Mouse (Mus musculus) adipocyte (in vitro differentiated cells): ENCODE measurements around the gene Mtmr14.

Experiments used
- DNase-seq: peaks from one replicate; pipeline ENCODE4 v3.0.0-alpha.2; 2016; ENCODE audit warnings: low spot score

The Mtmr14 gene

DNA sequence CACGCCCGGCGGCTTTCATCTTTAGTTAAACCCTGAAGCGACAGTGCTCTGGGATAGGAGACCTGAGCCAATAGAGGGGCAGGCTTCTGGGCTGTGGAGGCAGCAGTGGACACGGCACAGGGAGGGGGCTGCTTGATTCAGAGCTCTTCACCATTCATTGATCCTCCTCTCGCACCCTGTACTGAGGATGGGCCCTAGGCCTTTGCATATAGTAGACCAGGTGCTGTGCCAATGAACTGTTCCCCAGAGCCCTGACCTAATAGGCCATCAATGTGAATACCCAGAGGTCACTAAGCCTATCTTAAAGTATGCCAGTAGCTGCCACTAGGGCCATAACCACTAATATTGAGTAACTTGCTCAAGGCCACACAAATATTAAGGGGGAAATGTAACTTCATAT, 44.0 kb downstream of the Mtmr14 start:
- no peak for DNase-seq

DNA sequence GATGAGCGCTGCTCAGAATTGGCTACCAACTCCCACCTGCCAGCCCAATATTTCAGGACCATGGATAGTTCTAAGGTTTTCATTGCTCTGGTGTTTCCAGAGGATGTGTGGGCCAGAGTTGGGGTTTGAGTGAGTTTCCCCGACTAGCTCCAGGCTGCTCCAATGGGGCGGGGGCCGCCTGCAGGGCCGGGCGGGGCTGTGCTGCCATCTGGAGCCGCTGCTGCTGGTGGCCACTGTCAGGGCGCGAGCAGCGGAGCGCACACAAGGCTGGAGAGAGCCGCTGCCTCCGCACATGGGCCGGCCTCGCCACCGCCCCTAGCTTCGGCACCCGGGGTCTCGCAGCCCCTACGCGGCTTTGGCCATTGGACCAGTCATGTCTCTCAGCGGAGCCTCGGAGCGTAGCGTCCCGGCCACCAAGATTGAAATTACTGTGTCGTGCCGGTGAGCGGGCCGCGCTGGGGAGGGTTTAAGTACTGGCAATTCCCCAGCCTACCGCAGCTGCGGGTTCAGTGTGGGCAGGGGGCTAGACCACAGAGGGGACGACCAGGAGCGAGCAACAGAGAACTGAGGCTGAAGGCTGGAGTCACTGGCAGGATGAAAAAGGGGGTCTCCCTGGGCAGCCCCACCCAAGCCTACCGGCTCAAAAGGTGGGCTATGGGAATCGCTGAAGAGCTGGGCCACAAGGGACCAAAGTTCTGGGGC, 44.6 kb downstream of the Mtmr14 start, which contains the start of gene Cpne9:
Cpne9 (plus strand) TSS at position 207 of the 702 bp plus-strand sequence.
- DNase-seq, result no peak

DNA sequence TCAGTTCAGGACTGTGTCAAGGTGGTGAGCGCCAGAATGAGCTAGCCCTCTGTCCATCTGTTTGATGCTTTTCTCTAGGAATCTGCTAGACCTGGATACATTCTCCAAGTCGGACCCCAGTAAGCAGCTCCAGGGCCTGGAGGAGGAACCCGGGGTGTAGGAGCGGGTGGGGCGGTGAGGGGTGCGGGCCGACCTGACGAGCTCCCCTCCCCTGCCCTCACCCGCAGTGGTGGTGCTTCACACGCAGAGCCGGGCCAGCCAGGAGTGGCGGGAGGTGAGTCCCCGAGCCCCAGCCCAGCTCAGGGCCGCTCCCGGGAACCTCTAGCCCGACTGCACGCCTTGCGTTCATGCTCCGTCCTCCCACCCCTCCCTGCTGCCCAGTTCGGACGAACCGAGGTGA, 45.3 kb downstream of the Mtmr14 start:
- no peak for DNase-seq

DNA sequence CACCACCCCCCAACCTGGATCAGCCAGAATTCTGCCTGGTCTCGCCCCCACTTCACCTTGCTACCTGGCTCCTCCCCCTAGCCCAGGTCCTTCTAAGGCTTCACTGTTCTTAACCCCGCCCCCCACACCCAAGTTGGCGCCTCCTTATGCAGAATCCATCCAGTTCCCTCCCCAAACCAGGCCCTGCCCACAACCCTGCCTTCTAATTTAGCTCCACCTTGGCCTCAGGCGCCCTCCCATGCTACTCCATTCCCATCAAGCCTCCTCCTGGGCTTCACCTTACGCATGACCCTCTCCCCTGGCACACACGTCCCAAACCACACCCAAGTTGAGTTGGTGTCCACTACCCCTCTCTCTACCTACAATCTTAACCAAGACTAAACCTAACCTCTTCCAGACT, 45.9 kb downstream of the Mtmr14 start:
- no peak for DNase-seq

DNA sequence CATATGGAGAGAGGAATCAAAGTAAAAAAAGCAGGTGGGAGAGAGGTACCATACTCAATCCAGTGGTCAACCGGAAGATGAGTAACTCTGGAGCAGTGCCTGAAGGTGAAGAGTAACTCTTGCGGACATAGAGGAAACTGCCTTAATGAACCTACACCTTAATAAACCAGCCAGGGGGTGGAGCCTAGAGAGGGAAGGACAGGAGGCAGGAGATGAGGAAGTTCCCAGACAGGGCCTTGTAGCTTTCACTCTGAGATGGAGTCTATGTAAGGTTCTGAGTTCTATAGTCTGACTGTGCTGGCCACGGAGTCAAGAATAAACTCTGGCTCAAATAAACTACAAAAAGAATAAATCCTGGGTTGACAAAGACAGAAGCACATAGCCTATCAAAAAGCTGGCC, 47.3 kb downstream of the Mtmr14 start:
- DNase-seq, result no peak

DNA sequence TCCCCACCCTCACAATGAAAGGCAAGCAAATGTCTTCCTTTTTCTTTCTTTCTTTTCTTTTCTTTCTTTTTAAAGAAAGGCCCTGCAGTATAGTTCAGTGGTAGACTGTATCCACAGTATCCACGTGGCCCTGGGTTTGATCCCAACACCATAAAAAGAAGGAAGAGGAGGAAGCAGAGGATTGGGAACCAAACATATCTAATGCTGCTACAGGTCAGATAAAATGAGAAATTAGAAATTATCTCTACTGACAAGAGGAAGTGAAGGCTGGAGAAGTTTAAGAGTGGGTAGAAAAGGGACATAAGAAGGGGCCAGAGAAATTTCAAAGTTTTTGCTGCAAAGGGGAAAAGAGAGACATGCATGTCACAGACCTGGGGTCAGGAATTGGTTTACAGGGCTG, 48.7 kb downstream of the Mtmr14 start:
- no peak for DNase-seq

DNA sequence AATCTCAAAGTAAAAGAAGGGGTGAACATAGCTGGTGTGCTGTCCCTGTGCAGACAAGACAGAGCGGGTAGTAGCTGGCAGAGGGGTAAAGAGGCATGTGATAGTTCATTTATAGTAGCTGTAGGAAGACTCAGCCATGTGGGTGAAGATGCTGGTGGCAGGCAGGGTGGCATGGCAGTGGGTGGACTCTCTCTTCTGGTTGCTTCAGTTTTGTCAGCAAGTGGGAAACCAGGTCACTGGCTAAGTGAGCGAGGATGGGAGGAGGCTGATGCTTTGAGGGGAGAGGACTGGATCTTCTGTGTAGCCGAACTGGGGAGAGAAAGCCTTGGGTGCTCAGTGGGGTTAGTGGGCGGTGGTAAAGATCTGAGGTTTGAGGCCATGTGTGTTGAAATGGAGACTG, 49.6 kb downstream of the Mtmr14 start:
- no peak for DNase-seq

DNA sequence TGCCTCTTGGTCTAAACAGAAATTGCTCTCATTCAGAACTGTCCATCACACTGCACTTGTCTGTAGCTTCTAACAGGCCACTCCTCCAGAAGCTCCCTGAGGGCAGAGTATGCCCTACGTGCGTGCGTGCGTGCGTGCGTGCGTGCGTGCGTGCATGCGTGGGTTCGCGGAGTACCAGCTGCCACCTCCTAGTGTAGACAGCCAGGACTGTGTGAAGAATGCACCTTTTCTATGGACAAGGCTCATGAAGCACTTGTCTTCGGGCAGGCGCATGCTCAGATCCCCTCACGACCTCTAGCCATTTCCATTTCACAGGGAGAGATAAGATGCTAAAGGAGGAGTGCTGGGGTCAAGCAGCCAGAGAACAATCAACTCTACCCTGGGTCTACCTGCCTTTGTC, 51.7 kb downstream of the Mtmr14 start:
- no peak for DNase-seq

DNA sequence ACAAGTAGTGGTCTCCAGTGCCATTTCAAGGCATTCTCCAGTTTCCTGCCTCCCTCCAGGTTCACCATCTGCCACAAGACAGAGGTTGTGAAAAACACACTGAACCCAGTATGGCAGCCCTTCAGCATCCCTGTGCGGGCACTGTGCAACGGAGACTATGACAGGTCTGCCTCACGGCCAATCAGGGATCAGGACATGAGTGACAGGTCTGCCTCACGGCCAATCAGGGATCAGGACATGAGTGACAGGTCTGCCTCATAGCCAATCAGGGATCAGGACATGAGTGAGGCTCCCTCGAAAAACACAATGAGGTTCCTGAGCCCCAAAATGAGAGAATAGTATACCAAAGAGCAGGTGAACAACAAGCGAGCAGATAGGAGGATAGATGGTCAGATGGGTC, 52.7 kb downstream of the Mtmr14 start:
- DNase-seq, result no peak

DNA sequence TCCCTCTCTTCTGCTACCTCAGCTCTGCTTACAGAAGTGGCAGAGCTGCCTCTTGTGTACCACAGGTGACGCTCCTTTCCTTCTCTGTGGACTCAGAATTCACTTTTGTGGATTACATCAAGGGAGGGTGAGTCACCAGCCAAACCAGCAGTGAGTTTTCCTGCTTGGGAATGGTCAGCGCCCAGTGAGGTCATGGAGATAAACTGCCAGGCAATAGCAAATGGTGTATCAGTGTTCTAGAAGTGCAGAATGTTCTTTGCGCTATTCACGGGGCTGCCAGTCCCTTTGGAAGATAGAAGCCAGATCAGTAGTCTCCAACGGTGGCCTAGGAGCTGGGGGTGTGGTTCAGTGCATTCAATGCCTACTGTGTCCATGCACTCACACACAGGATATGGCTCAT, 55.3 kb downstream of the Mtmr14 start:
- DNase-seq, result no peak

DNA sequence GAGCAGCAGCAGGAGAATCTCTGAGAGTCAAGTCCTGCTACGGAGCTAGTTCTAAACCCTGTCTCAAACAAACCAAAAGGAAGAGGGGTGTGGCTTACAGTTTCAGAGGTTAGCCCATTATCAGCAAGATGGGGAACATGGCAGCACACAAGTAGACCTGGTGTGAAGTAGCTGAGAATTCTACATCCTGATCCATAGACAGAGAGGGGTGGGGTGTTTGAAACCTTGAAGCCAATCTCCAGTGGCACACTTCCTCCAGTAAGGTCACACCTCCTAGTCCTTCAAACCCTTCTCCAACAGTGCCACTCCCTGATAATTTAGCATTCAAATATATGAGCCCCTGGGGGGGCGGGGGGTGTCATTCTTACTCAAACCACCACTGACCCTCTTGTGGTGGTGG, 58.4 kb downstream of the Mtmr14 start:
- DNase-seq, result no peak

DNA sequence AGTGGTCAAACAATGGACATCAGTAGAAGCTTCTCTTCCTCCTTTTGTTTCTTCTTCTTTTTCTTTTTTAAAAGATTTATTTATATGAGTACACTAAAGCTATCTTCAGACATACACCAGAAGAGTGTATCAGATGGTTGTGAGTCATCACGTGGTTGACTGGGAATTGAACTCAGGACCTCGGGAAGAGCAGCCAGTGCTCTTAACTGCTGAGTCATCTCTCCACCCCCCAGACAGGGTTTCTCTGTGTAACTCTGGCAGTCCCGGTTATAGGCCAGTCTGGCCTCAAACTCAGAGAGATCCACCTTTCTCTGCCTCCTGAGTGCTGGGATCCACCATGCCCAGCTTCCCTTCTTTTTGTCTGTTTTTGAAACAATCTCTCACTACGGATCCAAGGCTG, 59.0 kb downstream of the Mtmr14 start:
- no peak for DNase-seq

DNA sequence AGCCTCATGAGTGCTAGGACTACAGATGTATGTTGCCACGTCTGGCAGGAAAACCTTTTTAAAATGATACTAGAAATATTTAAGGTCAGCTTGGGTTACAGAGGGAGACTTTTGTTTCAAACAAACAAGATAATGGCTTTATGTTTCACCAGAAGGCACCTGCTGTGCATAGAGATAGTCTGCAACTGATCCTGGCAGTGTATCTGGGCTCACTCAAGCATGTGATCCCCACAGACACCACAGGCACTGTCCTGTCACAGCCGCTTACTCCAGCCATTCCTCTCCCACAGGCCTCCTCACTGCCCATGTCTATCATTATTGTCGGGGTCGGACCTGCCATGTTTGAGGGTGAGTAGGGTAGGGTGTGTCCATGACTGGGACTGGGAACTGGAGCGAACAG, 63.7 kb downstream of the Mtmr14 start:
- no peak for DNase-seq

DNA sequence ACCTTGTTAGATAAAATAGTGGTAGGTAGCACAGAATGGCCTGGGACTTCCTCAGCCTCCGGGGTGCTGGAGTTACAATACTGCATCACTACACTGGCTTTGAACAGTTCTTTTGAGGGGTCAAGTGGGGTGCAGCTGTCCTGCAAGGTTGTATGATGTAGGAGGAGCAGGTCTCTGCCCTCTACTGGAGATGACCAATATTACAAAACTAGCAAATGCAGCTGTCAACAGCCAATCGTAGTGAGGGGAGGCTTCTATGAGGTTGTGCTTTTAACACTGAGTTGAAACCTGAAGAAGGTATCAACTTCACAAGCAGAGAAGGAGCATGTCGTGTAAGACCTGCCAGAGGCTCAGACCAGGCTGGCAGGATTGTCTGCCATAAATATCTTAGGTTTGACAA, 64.6 kb downstream of the Mtmr14 start:
- peak; percentile 75 for DNase-seq

DNA sequence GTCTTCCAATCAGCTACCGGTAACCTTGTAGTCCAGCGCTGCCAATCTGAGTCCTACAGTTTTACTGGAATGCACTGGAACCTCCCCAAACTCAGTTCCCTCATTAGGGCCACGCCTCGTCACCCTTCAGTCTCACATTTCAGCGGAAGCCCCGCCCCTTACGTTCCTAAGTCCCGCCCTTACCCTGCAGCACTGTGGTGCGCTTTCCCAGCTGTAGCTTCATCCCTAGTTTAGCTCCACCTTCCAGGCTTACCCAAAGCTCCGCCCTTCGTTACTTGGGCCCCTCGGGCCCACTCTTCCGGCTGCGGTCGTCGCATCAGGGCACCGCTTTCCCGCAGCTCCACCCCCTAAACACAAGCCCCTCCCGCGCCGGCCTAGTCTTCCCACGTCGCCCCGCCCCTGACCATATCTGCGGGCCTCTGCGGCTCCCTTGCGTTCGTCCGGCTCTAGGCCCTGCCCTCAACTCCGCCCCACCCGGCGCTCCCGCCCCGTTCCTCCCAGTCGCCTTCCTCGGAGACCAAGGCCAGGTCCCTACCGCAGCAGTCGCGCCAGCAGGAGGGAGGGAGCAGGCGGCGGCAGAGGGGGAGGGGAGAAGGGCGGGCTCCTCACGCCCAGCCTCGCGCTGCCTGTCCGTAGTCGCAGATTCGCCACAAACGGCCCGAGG, 68.8 kb downstream of the Mtmr14 start:
- peak; percentile 100 for DNase-seq

DNA sequence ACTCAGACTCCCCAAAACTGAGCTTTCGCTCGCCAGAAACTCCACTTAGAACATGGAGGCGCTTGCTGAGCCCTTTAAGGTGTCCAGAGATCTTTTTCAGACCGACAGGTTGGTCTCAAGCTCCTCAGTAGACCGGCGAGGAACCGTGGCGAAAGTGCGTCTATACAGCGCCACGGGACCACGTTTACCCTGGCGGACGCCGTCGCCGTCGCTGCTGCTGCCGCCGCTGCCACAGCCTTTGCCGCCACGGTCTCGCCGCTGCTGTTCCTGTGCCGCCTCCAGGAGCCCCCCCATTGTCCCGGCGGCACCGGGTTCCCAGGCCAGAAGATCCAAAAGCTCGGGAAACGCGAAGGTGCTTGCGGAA, 69.3 kb downstream of the Mtmr14 start, which contains the start of gene Brpf1:
Brpf1 (plus strand) TSS at position 152 of the 364 bp plus-strand sequence.
- no peak for DNase-seq

DNA sequence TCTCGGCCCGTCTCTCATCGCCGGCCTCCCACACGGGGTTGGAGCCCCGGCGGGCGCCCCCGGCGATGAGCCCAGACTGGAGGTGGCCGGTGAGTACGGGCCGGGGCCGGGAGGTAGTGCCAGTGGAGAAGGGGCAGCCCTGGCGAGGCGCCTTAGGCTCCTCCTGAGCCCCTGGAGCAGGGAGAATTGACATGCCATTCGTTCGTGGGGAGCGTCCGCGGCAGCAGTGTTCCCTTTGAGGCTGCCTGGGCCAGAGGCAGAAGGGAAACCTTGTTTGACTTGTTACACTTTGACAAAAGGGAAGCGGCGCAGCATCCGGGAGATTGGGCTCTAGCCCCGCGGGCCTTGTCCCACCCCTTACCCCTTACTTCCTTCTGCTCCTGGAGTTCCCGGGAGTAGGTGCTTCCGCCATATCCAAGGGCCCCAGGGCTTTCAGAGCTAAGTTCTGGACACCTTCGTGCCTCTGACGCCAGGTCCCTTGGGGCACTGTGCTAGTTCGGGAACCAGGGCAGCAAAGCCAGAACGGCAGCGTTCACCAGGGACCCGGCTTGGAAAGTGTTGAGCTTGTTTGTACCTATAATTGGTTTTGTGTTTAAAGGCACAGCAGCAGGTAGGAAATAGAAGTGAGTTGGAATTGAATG, 70.0 kb downstream of the Mtmr14 start:
- peak; percentile 77 for DNase-seq

DNA sequence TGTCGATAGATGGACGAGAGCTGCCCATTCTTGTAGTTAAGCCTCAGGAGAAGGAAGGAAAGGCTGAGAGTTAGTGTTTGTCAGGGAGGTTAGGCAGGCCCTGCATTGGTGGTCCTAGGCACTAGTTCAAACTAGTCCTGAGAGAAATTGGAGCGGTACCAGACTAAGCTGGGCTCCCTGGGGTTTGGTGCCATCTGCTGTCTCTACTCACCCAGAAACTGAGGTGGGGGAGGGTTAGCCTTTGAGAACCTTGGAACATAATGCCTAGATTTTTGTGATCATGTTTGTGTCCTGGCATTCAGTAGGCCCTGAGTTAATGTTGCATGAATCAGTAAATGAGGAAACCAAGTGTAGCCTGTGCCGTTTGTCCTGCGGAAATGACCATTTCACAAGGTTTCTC, 70.5 kb downstream of the Mtmr14 start:
- DNase-seq, result peak; percentile 90

DNA sequence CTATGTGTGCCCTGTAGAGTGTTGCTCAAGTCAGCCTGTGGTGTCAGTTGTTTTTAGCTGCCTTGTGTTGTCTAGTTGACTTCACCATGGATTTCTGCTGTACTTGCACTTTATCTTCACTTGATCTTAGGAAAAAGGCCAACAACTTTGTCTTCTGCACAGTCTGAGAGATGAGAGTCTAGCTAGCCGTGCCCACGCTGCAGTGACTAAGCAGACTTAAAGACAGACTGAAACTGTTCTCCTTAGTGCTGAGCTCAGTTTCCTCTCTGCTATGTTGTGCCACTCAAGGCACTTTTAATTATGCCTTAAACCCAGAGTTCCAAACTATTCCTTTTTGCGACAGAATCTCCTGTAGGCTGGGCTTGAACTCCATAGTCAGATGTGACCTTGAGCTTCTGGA, 78.3 kb downstream of the Mtmr14 start:
- no peak for DNase-seq

DNA sequence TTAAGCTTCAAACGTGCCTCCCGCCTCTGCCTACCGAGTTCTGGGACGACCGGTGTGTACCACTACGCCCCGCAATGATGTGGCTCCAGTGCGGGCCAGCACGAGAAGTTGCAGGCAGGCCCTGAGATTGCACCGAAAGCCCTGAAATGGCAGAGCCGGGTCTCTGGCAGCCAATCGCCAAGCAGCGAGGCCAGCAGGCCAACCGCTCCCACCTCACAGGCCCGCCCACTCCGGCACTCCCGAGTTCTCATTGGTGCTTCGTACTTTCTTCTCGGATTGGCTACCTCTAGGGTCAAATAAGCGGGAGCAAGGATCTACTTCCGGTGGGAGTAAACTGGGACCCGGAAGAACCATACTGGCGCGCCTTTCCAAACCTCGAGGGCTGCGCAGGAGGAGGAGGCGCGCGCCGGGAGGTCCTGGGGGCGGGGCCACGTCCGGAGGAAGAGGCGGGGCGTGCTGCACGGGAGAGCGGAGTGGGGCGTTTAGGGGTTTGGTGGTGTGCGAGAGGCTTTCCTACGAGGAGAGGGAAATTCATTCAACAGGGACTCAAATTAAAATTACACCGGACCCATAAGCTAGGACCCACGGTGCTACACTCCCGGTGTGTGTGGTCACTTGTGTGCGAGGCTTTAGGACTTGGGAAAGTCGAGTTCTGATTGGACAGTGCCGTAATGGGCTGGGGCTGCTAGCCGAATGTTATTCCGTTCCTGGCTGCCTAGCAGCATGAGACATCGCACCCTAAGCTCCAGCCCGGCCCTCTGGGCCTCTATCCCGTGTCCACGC, 89.1 kb downstream of the Mtmr14 start, which contains the start of gene Ogg1:
Ogg1 (plus strand) TSS at position 440 of the 783 bp plus-strand sequence.
- DNase-seq, result peak; percentile 100

DNA sequence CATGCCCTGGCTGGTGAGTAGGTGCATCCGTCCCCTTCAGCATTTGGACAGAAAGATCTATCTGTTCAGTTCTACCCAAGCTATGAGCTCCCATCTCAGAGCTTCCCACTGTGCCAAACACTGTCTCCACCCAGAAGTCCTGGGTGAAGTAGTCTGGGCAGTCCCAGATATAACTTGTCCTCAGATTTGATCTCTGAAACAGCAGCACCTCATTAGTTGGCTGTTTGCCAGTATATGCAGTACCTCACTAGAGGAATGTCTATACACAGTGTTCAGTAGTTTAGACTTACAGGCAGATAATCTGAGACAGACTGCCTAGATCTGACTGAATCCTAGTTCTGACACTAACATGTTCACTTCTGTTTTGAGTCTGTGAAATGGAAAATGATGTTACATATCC, 91.8 kb downstream of the Mtmr14 start:
- no peak for DNase-seq

DNA sequence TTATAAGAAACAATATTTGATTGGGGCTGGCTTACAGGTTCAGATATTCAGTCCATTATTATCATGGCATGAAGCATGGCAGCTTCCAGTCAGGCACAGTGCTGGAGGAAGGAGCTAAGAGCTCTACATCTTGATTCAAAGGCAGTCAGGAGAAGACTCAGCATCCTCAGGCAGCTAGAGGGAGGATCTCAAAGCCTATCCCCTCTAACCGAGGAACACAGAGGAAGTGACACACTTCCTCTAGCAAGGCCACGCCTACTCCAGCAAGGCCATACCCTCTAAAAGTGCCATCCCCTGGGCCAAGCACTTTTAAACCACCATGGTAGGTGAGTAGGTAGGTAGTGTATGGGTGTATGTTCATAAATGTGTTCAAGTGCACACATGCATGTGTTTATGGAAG, 92.9 kb downstream of the Mtmr14 start:
- no peak for DNase-seq
